Mouse (Mus musculus) forebrain, embryonic 10.5 days (tissue): ENCODE measurements around the gene Cog3. TPM values are rescaled to one million over a fixed set of nuclear protein-coding genes. Genes with fewer than 3 reads are reported as not detected.
"Not testable (repeated sequence)": the region's sequence is repeated elsewhere in the genome, so short reads cannot be mapped to it uniquely, and the experiment has no call there.

Source experiments
- DNase-seq: peaks from one replicate; pipeline ENCODE4 v3.0.0-alpha.2; 2017; ENCODE audit warnings: low spot score; ENCODE audit errors: extremely low spot score
- H3K27ac ChIP-seq: fragments of 300-500 bp; sonication (generic); 2 replicates; pipeline ENCODE4 v1.5.1; 2016; ENCODE audit warnings: mild to moderate bottlenecking
- H3K27me3 ChIP-seq: fragments of 300-500 bp; sonication (generic); 2 replicates; pipeline ENCODE4 v1.6.1; 2016; ENCODE audit warnings: mild to moderate bottlenecking; ENCODE audit not compliant: poor library complexity, severe bottlenecking
- H3K36me3 ChIP-seq: fragments of 300-500 bp; sonication (generic); replicated peaks from 2 replicates; pipeline ENCODE4 v1.6.1; 2016; ENCODE audit warnings: mild to moderate bottlenecking, moderate library complexity
- H3K4me1 ChIP-seq: fragments of 300-500 bp; sonication (generic); 2 replicates; pipeline ENCODE4 v1.6.1; 2016
- H3K4me3 ChIP-seq: fragments of 300-500 bp; sonication (generic); 2 replicates; pipeline ENCODE4 v1.5.1; 2016; ENCODE audit warnings: mild to moderate bottlenecking, moderate library complexity
- H3K9me3 ChIP-seq: fragments of 300-500 bp; sonication (generic); 2 replicates; pipeline ENCODE4 v1.6.1; 2016; ENCODE audit warnings: mild to moderate bottlenecking, moderate library complexity
- WGBS: fragments of 180-500 bp; shearing (Covaris S2); methylation state at CpG from one replicate; pipeline ENCODE4 v1.1.7; 2016; 5-methylcytosine and 5-hydroxymethylcytosine counted together
- polyA plus RNA-seq: library from polyadenylated mRNA; unstranded; fragments of >200 nt; fragmentation: Nextera tagmentation; extraction: Ambion mirVana; gene quantifications from 2 replicates; pipeline ENCODE4 v1.2.1, GENCODE M21; 2016

Cog3 gene
- polyA plus RNA-seq, 1 experiment from 2014 or later, result 18.6 TPM

DNA sequence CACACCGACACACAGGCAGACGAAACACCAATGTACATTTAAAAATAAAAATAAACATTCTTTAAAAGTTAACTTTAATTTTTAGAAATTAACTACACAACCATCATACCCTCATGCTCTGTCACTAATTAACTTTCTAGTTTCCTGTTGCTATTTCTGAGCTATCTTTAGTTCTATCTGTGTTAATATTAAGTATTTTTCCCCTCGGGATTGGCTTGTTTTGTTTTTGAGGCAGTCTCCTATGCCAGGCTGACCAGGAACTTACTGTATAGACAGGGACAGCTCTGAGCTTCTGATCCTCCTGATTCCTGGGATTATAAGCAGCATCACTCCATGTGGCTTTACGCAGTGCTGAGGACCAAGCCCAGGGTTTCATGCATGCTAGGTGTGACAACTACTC, 25.6 kb upstream of the Cog3 start:
- Histone ChIP-seq H3K36me3 (peaks cover 62% of the 10 kb centered on the region), H3K27ac (no peak overlapping the region), H3K4me3 (no peak overlapping the region), H3K27me3 (no peaks in the 10 kb centered on the region), H3K4me1 (no peaks in the 10 kb centered on the region), H3K9me3 (no peaks in the 10 kb centered on the region)
- DNase-seq, result no peak
- 93% methylated on average over 4 of the region's 4 CpGs for WGBS

DNA sequence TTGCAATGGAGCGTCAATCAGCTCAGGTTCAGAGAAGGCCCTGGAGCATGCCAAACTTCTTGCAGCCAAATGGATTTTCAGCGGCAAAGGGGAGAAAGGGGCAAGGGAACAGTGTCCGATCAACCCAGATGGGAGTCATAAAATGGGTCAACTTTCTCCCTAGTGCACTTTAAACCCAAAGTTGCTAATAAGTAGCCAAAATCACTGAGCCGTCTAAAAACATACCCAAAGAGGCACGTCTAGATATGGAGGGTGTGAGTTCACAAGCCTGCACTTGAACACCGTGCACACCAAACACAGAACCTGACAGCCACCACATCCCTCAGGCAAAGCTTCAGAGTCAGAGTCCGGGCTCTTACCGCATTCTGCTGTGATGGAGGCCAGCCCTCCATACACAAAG, 22.3 kb upstream of the Cog3 start:
- WGBS, result 94% methylated on average over 8 of the region's 8 CpGs
- no peak for DNase-seq
- H3K36me3 ChIP-seq, result peaks cover 85% of the 10 kb centered on the region
- H3K27ac ChIP-seq, result no peak overlapping the region
- no peaks in the 10 kb centered on the region for H3K4me1 ChIP-seq
- H3K9me3 ChIP-seq, result no peaks in the 10 kb centered on the region
- H3K4me3 ChIP-seq, result no peak overlapping the region
- H3K27me3 ChIP-seq, result no peaks in the 10 kb centered on the region

DNA sequence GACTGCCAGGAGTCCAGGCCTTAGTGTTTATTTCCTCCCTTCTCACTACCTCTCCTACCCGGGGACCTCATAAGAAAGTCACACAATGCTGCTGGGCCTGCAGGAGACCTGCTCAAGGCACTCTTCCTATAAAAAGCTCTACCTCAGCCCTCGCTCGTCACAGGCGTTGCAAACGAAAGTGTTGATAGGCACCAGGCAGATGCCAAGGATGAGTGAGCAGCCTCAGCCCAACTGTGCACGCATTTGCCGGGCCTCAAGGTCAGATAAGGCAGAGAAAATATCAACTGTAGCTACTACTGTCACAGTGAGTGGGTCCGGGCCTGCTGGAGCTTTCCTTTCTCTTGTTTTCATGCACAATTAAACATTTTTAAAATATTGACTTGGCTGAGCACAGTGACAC, 19.1 kb upstream of the Cog3 start:
- H3K9me3 ChIP-seq, result no peaks in the 10 kb centered on the region
- 91% methylated on average over 8 of the region's 8 CpGs for WGBS
- peaks cover 91% of the 10 kb centered on the region for H3K36me3 ChIP-seq
- H3K4me3 ChIP-seq, result no peak overlapping the region
- no peak for DNase-seq
- H3K27ac ChIP-seq, result no peak overlapping the region
- no peaks in the 10 kb centered on the region for H3K4me1 ChIP-seq
- H3K27me3 ChIP-seq, result no peaks in the 10 kb centered on the region

DNA sequence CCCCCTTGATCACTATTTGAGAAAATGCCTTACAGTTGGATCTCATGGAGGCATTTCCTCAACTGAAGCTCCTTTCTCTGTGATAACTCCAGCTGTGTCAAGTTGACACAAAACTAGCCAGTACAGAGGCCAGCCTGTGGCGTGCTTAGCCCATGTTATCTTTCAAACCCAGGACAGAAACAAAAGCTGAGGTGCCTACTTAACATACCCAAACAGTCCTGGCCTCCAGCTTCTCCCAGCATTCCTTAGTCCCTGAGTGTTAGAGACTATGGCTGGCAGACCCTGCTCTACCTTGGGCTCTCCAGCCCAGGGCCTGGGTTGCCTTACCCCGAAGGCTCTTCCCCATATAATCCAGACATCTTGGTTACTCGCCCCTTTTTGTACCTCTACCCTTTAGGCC, 18.1 kb upstream of the Cog3 start:
- not testable (repeated sequence) for H3K9me3 ChIP-seq, DNase-seq, H3K27ac ChIP-seq, H3K4me3 ChIP-seq, H3K27me3 ChIP-seq, H3K4me1 ChIP-seq
- H3K36me3 ChIP-seq, result peaks cover 84% of the 10 kb centered on the region
- WGBS, result 93% methylated on average over 3 of the region's 3 CpGs

DNA sequence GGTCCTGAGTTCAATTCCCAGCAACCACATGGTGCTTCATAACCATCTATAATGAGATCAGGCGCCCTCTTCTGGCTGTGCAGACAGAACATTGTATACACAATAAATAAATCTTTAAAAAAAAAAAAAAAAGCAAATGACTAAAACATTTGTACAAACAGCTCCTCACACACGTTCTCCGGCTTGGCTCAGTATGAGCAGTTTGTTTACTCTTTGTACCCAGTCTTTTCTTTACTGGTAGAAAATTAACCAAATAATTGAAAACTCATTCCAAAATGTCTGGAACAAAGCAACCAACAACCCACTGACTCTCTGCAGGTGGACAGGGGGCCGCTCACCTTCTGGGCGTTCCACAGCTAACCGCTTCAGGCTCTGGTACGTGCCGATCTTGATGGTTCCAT, 16.8 kb upstream of the Cog3 start:
- H3K27me3 ChIP-seq, result no peaks in the 10 kb centered on the region
- H3K9me3 ChIP-seq, result no peaks in the 10 kb centered on the region
- WGBS, result 91% methylated on average over 8 of the region's 8 CpGs
- H3K27ac ChIP-seq, result no peak overlapping the region
- peaks cover 82% of the 10 kb centered on the region for H3K36me3 ChIP-seq
- DNase-seq, result no peak
- H3K4me3 ChIP-seq, result no peak overlapping the region
- peaks cover 4% of the 10 kb centered on the region; the same call in 1 of the 2 replicates for H3K4me1 ChIP-seq

DNA sequence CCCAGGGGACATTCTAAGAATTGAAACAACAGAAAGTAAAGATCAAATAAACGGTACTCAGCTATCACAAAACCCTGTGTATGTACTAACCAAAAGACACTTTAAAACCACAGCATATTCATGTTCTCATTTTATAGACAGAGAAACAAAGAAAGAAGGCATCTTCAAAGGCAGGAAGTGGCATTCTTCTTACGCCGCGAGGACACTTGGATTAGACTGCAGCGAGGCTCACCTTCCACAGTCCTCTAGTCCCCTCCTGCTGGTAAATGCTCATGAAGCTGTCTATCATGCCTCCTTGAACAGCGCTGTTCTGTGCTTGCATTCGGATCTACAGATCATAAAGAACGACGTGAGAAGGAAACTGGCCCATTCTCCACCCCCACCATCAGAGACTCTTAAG, 15.0 kb upstream of the Cog3 start:
- DNase-seq, result no peak
- no peaks in the 10 kb centered on the region for H3K9me3 ChIP-seq
- 91% methylated on average over 9 of the region's 9 CpGs for WGBS
- H3K27me3 ChIP-seq, result no peaks in the 10 kb centered on the region
- peaks cover 4% of the 10 kb centered on the region; the same call in 1 of the 2 replicates for H3K4me1 ChIP-seq
- no peak overlapping the region for H3K27ac ChIP-seq
- H3K4me3 ChIP-seq, result no peak overlapping the region
- H3K36me3 ChIP-seq, result peaks cover 82% of the 10 kb centered on the region

DNA sequence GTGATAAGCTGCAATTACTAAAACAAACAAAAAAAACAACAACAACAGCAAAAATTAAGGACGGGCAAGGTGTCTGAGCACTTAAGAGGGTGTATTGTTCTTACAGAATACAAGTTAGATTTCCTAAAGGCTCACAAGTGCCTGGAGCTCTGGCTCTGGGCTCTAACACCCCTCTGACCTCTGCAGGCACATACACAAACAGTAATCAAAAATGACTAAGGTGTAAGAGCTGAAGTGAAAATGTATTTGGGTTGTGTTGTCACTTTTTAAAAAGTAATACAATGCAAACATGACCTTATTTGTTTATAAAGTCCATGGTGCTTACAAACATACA, 13.9 kb upstream of the Cog3 start:
- Histone ChIP-seq H3K4me1 (peaks cover 4% of the 10 kb centered on the region; the same call in 1 of the 2 replicates), H3K9me3 (no peaks in the 10 kb centered on the region), H3K36me3 (peaks cover 81% of the 10 kb centered on the region), H3K27ac (no peak overlapping the region), H3K4me3 (no peak overlapping the region), H3K27me3 (no peaks in the 10 kb centered on the region)
- DNase-seq, result no peak
- WGBS, result 8% methylated on average over 1 of the region's 1 CpGs

DNA sequence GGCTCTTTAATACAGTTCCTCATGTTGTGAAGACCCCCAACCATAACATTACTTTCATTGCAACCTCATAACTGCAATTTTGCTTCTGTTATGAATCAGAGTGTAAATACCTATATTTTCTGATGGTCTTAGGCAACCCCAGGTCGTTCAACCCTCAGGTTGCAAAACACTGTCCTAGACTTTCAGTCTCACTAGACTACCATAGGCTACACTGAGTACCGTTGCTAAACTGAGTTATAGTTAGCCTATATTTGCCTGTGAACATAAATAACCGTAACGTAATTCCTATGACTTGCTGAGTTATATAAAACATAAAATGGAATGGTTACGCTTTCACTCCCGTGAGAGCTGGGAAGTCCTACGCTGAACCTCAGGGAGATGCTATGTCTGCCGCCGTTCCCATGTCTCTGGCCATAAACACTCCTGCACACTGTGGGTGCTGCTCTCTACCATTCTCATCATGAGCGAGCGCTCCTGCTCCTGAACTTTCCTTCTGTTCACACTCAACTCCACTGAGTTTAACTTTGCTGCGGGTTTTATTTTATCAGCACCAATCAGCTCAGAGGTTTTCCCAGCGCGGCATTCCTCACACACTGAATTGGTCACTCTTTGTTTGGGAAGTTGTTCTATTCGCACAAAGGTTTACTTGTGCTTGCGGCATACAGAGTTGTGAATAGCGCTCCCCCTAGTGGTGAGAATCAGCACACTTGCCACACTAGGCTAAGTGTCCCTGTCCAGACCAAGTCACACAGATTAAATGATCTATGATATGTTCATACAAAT, 13.4 kb upstream of the Cog3 start:
- peaks cover 81% of the 10 kb centered on the region for H3K36me3 ChIP-seq
- 59% methylated on average over 17 of the region's 17 CpGs for WGBS
- H3K4me3 ChIP-seq, result no peak overlapping the region
- H3K27me3 ChIP-seq, result no peaks in the 10 kb centered on the region
- peak; percentile 83 for DNase-seq
- H3K4me1 ChIP-seq, result peaks cover 4% of the 10 kb centered on the region; the same call in 1 of the 2 replicates
- H3K27ac ChIP-seq, result peak overlapping the region; percentile 88
- no peaks in the 10 kb centered on the region for H3K9me3 ChIP-seq

DNA sequence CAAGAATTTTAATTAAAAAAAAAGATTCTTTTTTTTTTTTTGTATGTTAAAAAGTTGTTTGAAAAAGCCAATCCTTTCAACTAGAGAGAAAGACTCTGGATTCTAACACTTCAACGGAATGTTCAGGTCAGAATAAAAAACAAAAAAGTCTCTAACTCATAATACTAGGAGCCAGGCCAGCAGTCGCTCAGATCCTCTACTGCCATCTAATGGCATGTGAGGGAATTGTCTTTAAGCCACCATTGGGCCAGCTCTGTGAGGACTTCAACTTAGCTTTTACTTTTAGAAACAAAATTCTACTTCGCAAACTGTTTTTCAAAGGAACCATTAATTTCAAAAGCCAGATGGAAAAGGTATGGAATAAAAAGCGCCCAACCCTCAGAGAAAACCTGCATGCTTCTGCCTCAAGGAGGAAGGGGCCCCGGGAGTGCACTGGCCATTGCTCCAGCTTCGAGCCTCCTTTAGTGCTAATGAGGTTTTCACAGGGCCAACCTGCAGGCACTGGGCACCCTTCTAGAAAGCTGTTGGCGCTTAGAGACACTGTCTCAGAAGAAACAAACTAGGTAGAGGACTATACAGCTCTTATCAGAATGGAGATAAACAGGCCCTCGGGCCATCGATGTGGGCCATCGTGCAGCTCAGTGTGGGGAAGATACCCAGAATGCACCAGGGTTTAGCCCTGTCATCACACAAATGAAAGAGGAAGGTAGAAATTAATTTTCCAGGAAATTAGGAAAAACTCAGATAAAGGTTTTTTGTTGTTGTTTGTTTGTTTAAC, 6.9 kb upstream of the Cog3 start:
- WGBS, result 68% methylated on average over 10 of the region's 10 CpGs
- no peaks in the 10 kb centered on the region for H3K4me1 ChIP-seq
- peaks cover 39% of the 10 kb centered on the region for H3K36me3 ChIP-seq
- peaks cover 5% of the 10 kb centered on the region; the same call in 1 of the 2 replicates for H3K27me3 ChIP-seq
- H3K27ac ChIP-seq, result no peak overlapping the region
- no peak for DNase-seq
- H3K9me3 ChIP-seq, result no peaks in the 10 kb centered on the region
- H3K4me3 ChIP-seq, result no peak overlapping the region

DNA sequence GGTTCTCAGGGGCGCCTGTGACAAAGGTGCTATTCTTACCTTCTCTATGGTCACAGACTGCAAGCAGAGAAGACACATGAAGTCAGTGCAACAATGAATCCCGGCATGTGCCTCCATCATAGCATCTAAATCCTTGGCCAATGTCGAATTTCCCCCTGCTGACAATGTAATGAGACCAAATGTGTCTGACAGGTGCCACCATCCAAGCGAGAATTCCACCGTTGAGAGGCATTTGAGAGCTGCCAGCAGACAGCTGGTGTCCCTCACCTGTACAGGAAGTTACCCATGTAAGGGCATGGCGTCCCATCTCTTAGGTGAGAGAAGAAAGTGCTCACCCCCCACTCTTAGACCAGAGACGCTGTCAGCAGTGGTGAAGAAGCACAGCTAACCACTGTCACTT, 4.1 kb upstream of the Cog3 start:
- no peak overlapping the region for H3K27ac ChIP-seq
- H3K27me3 ChIP-seq, result peaks cover 10% of the 10 kb centered on the region; the same call in 1 of the 2 replicates
- peaks cover 7% of the 10 kb centered on the region for H3K4me1 ChIP-seq
- no peak for DNase-seq
- no peak overlapping the region for H3K4me3 ChIP-seq
- H3K36me3 ChIP-seq, result peaks cover 18% of the 10 kb centered on the region
- 80% methylated on average over 7 of the region's 7 CpGs for WGBS
- H3K9me3 ChIP-seq, result no peaks in the 10 kb centered on the region

DNA sequence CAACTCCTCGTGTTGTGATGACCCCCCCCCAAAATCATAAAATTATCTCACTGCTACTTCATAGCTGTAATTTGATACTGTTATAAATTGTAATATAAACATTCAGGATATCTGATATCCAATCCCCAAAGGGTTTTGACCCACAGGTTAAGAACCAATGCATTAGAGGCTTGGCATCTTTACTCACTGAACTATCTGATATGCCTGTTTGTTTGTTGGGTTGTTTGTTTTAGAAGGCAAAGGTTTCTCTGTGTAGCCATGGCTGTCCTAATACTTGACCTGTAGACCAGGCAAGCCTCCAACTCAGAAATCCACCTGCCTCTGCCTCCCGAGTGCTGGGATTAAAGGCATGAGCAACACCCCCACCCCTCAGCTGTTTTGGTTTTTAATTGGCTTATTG, 3.5 kb upstream of the Cog3 start:
- peaks cover 12% of the 10 kb centered on the region for H3K36me3 ChIP-seq
- no peak for DNase-seq
- H3K9me3 ChIP-seq, result no peaks in the 10 kb centered on the region
- H3K4me3 ChIP-seq, result no peak overlapping the region
- H3K4me1 ChIP-seq, result peaks cover 13% of the 10 kb centered on the region
- peaks cover 10% of the 10 kb centered on the region; the same call in 1 of the 2 replicates for H3K27me3 ChIP-seq
- 83% methylated on average over 2 of the region's 2 CpGs for WGBS
- H3K27ac ChIP-seq, result no peak overlapping the region

DNA sequence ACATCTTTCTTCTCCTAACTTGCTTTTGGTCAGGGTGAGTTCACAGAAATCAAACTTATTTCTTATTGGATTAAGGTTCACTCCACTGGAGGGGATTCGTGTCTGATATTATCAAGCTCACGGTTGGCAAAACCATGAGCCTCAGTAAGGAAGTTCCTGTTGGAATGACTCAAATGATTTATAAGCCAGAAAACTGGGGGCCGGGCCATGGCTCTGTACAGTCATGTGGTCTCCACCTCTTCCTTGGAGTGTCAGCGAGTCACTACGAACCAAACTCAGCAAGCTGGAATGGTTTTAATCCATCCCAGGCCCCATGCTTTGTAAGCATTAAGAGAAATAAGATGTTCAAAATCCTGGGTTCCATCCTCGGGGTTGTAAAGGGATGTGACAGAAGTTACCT, 2.7 kb upstream of the Cog3 start:
- peaks cover 10% of the 10 kb centered on the region; the same call in 1 of the 2 replicates for H3K27me3 ChIP-seq
- 89% methylated on average over 6 of the region's 6 CpGs for WGBS
- H3K36me3 ChIP-seq, result peaks cover 4% of the 10 kb centered on the region

DNA sequence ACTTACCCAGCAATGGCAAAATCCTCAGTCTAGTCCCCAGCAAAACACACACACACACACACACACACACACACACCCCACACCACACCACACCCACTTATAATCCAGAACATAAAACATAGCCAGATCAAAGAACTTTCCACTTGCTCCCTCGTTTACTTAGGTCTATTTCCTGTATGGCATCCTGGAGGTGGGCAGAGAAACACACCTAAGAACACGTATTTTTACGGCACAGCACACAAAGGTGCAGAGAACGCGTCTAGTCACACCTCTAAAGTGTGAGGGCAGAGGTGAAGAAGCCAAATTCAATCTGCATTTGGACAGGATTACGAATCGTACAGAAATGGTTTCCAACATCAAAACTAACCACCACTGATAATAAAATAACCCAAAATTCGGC, 1.1 kb downstream of the Cog3 start:
- no peak for DNase-seq
- Histone ChIP-seq H3K27me3 (peaks cover 10% of the 10 kb centered on the region; the same call in 1 of the 2 replicates), H3K36me3 (peaks cover 3% of the 10 kb centered on the region), H3K27ac (no peak overlapping the region), H3K4me1 (peaks cover 22% of the 10 kb centered on the region), H3K9me3 (no peaks in the 10 kb centered on the region), H3K4me3 (peak overlapping the region; percentile 100)
- 76% methylated on average over 8 of the region's 8 CpGs for WGBS

More for the DNA sequence above, 2.7 kb upstream of the Cog3 start:
- Histone ChIP-seq H3K27ac (no peak overlapping the region), H3K4me1 (peaks cover 21% of the 10 kb centered on the region), H3K9me3 (no peaks in the 10 kb centered on the region), H3K4me3 (no peak overlapping the region)
- DNase-seq, result no peak
